Mouse (Mus musculus) heart, embryonic 14.5 days (tissue): ENCODE results near the gene Lhx6. TPM values are rescaled to one million over a fixed set of nuclear protein-coding genes. Genes with fewer than 3 reads are reported as not detected.
A peak's percentile ranks its signal among the peaks of the same experiment; 100 is the strongest.

Source experiments
- ATAC-seq: fragments of 200-750 bp; cut with Nextera tagmentation; 2 replicates; pipeline ENCODE4 v1.8.0; 2017; ENCODE audit warnings: low read depth, moderate TSS enrichment; ENCODE audit not compliant: insufficient number of reproducible peaks, insufficient read depth, low FRiP score
- H3K27ac ChIP-seq, 2 experiments: fragments of 200-500 bp in 1 of 2; fragments of 300-500 bp in 1 of 2; sonication (generic) in 1 of 2; replicated peaks in 1 of 2; 2 replicates each; pipeline ENCODE4 v1.5.1; 2012 to 2014; ENCODE audit warnings: low read depth in 2 of 2, low read length in 2 of 2, control low read depth in 1 of 2, mild to moderate bottlenecking in 1 of 2, mixed read lengths in 1 of 2; ENCODE audit not compliant: control insufficient read depth in 1 of 2, insufficient read depth in 1 of 2
- H3K27me3 ChIP-seq: fragments of 300-500 bp; sonication (generic); 2 replicates; pipeline ENCODE4 v1.6.1; 2014; ENCODE audit warnings: mild to moderate bottlenecking, low read length, control low read depth; ENCODE audit not compliant: control insufficient read depth, insufficient read depth
- H3K36me3 ChIP-seq: fragments of 300-500 bp; sonication (generic); 2 replicates; pipeline ENCODE4 v1.6.1; 2014; ENCODE audit warnings: mild to moderate bottlenecking, control low read depth, low read length, mixed read lengths; ENCODE audit not compliant: control insufficient read depth, insufficient read depth
- H3K4me1 ChIP-seq, 2 experiments: fragments of 200-500 bp in 1 of 2; fragments of 300-500 bp in 1 of 2; sonication (generic) in 1 of 2; 2 replicates each; pipeline ENCODE4 v1.6.1; 2012 to 2014; ENCODE audit warnings: low read length in 2 of 2, control low read depth in 1 of 2, mixed read lengths in 1 of 2; ENCODE audit not compliant: control insufficient read depth in 2 of 2, insufficient read depth in 2 of 2
- H3K4me2 ChIP-seq: fragments of 300-500 bp; sonication (generic); 2 replicates; pipeline ENCODE4 v1.6.1; 2014; ENCODE audit warnings: mild to moderate bottlenecking, low read length
- H3K4me3 ChIP-seq, 2 experiments: fragments of 200-500 bp in 1 of 2; fragments of 300-500 bp in 1 of 2; sonication (generic) in 1 of 2; 2 replicates each; pipeline ENCODE4 v1.5.1; 2012 to 2014; ENCODE audit warnings: low read length in 2 of 2, mild to moderate bottlenecking in 2 of 2, control low read depth in 1 of 2, low read depth in 1 of 2, moderate library complexity in 1 of 2; ENCODE audit not compliant: control insufficient read depth in 1 of 2, insufficient read depth in 1 of 2
- H3K9ac ChIP-seq: fragments of 300-500 bp; sonication (generic); 2 replicates; pipeline ENCODE4 v1.6.1; 2014; ENCODE audit warnings: mild to moderate bottlenecking, low read length
- H3K9me3 ChIP-seq: fragments of 300-500 bp; sonication (generic); 2 replicates; pipeline ENCODE4 v1.6.1; 2016; ENCODE audit warnings: low read length, control low read depth; ENCODE audit not compliant: control insufficient read depth
- WGBS: fragments of 180-500 bp; shearing (Covaris S2); extraction: QIAGEN DNeasy Blood & Tissue Kit; methylation state at CpG from one replicate; pipeline ENCODE4 v1.1.7; 2014; 5-methylcytosine and 5-hydroxymethylcytosine counted together
- polyA plus RNA-seq: library from polyadenylated mRNA; unstranded; fragments of >200 nt; fragmentation: Nextera tagmentation; extraction: Ambion mirVana; gene quantifications from 2 replicates; pipeline ENCODE4 v1.2.1, GENCODE M21; 2014

Lhx6 gene
- polyA plus RNA-seq, 1 experiment from 2014 or later: 1.5 TPM

- peaks cover 28% of the 10 kb centered on the region for H3K36me3 ChIP-seq
- WGBS: under 1% methylated on average over 44 of the region's 44 CpGs
- H3K27me3 ChIP-seq: no peaks in the 10 kb centered on the region
- peak within 1 kb of the TSS; percentile 96 for H3K9ac ChIP-seq
- H3K4me2 ChIP-seq: peak within 1 kb of the TSS; percentile 75
- H3K4me3 ChIP-seq: peak within 1 kb of the TSS; percentile 91 to 97
- ATAC-seq: peak; percentile 94
- no peaks in the 10 kb centered on the region for H3K9me3 ChIP-seq
- H3K27ac ChIP-seq: peak within 1 kb of the TSS; percentile 77 to 80
- peaks cover 3 to 13% of the 10 kb centered on the region in 2 experiments for H3K4me1 ChIP-seq
Measured at GRCm38 (mm10) chr2:36048748-36049566, 56.3 kb downstream of the Lhx6 start, which contains the start of the genes Ndufa8 and Morn5. TSS of gene Ndufa8 (minus strand) at chr2:36049406. TSS of gene Morn5 (plus strand) at chr2:36049458.

- WGBS: 28% methylated on average over 8 of the region's 8 CpGs
- ATAC-seq: no peak
- peaks cover 36% of the 10 kb centered on the region for H3K36me3 ChIP-seq
- H3K27me3 ChIP-seq: no peaks in the 10 kb centered on the region
- H3K4me3 ChIP-seq: peak overlapping the region; percentile 91 to 97
- peak overlapping the region; percentile 64 to 80; a peak in 3 of 4 replicates for H3K27ac ChIP-seq
- H3K4me2 ChIP-seq: peak overlapping the region; percentile 75
- peaks cover 3 to 13% of the 10 kb centered on the region in 2 experiments for H3K4me1 ChIP-seq
- H3K9ac ChIP-seq: peak overlapping the region; percentile 96
- H3K9me3 ChIP-seq: no peaks in the 10 kb centered on the region
Measured at GRCm38 (mm10) chr2:36048164-36048563, 57.0 kb downstream of the Lhx6 start.

GRCm38 (mm10) chr2:36040872-36041271, 64.3 kb downstream of the Lhx6 start:
- no peaks in the 10 kb centered on the region for H3K9me3 ChIP-seq
- WGBS: 57% methylated on average over 1 of the region's 1 CpGs
- H3K9ac ChIP-seq: 0 out of 2 replicates have a peak overlapping the region, but pooled peaks have one; percentile 21

GRCm38 (mm10) chr2:36039297-36039985, 65.8 kb downstream of the Lhx6 start:
- no peak overlapping the region for H3K27ac ChIP-seq
- WGBS: 63% methylated on average over 7 of the region's 7 CpGs
- H3K36me3 ChIP-seq: peaks cover 87% of the 10 kb centered on the region

More at GRCm38 (mm10) chr2:36040872-36041271, 64.3 kb downstream of the Lhx6 start:
- no peaks in the 10 kb centered on the region for H3K27me3 ChIP-seq
- H3K36me3 ChIP-seq: peaks cover 82% of the 10 kb centered on the region
- H3K4me3 ChIP-seq: no peak overlapping the region
- H3K27ac ChIP-seq: 0 out of 4 replicates have a peak overlapping the region, but pooled peaks of 1 of the 2 experiments have one; percentile 6
- no peak for ATAC-seq
- H3K4me1 ChIP-seq: peaks cover 5 to 26% of the 10 kb centered on the region in 2 experiments
- H3K4me2 ChIP-seq: no peak overlapping the region

GRCm38 (mm10) chr2:36035413-36036081, 69.7 kb downstream of the Lhx6 start:
- no peak overlapping the region for H3K4me3 ChIP-seq
- WGBS: 56% methylated on average over 11 of the region's 11 CpGs
- no peaks in the 10 kb centered on the region for H3K9me3 ChIP-seq
- H3K36me3 ChIP-seq: peaks cover 58% of the 10 kb centered on the region
- H3K27ac ChIP-seq: 0 out of 4 replicates have a peak overlapping the region, but pooled peaks of 1 of the 2 experiments have one; percentile 28
- no peaks in the 10 kb centered on the region for H3K27me3 ChIP-seq
- no peak for ATAC-seq
- H3K9ac ChIP-seq: no peak overlapping the region
- peaks cover 3 to 15% of the 10 kb centered on the region in 2 experiments for H3K4me1 ChIP-seq
- no peak overlapping the region for H3K4me2 ChIP-seq

More at GRCm38 (mm10) chr2:36039297-36039985, 65.8 kb downstream of the Lhx6 start:
- no peaks in the 10 kb centered on the region for H3K27me3 ChIP-seq
- peaks cover 5 to 26% of the 10 kb centered on the region in 2 experiments for H3K4me1 ChIP-seq
- no peaks in the 10 kb centered on the region for H3K9me3 ChIP-seq
- ATAC-seq: no peak
- no peak overlapping the region for H3K4me3 ChIP-seq
- no peak overlapping the region for H3K4me2 ChIP-seq
- no peak overlapping the region for H3K9ac ChIP-seq

GRCm38 (mm10) chr2:36034898-36035297, 70.3 kb downstream of the Lhx6 start:
- ATAC-seq: no peak
- 0 out of 4 replicates have a peak overlapping the region, but pooled peaks of 1 of the 2 experiments have one; percentile 28 for H3K27ac ChIP-seq
- H3K4me3 ChIP-seq: no peak overlapping the region
- no peak overlapping the region for H3K9ac ChIP-seq
- H3K27me3 ChIP-seq: no peaks in the 10 kb centered on the region
- no peaks in the 10 kb centered on the region for H3K9me3 ChIP-seq
- H3K36me3 ChIP-seq: peaks cover 54% of the 10 kb centered on the region
- WGBS: 85% methylated on average over 7 of the region's 7 CpGs
- H3K4me2 ChIP-seq: no peak overlapping the region
- peaks cover 3 to 15% of the 10 kb centered on the region in 2 experiments for H3K4me1 ChIP-seq

- Histone ChIP-seq H3K4me2 (no peak overlapping the region), H3K4me3 (no peak overlapping the region), H3K9me3 (no peaks in the 10 kb centered on the region), H3K27me3 (no peaks in the 10 kb centered on the region), H3K27ac (no peak overlapping the region), H3K36me3 (peaks cover 44% of the 10 kb centered on the region), H3K9ac (no peak overlapping the region), H3K4me1 (peaks cover 1 to 7% of the 10 kb centered on the region in 2 experiments)
- ATAC-seq: no peak
- WGBS: 72% methylated on average over 7 of the region's 7 CpGs
Measured at GRCm38 (mm10) chr2:36033966-36034365, 71.2 kb downstream of the Lhx6 start.
